Mouse (Mus musculus) hindbrain, postnatal 0 days (tissue): Measurements from ENCODE around the gene Brd3. TPM values are rescaled to one million over a fixed set of nuclear protein-coding genes. Genes with fewer than 3 reads are reported as not detected.
"Not testable (repeated sequence)": the region's sequence is repeated elsewhere in the genome, so short reads cannot be mapped to it uniquely, and the experiment has no call there.

Experiments
- ATAC-seq: fragments of 200-750 bp; cut with Nextera tagmentation; 2 replicates; pipeline ENCODE4 v1.8.0; 2017; ENCODE audit warnings: mild to moderate bottlenecking, moderate TSS enrichment, moderate library complexity
- DNase-seq: peaks from one replicate; pipeline ENCODE4 v3.0.0-alpha.2; 2015; ENCODE audit warnings: low spot score
- H3K27ac ChIP-seq: fragments of 300-500 bp; sonication (generic); 2 replicates; pipeline ENCODE4 v1.5.1; 2014; ENCODE audit warnings: mild to moderate bottlenecking
- H3K27me3 ChIP-seq: fragments of 300-500 bp; sonication (generic); 2 replicates; pipeline ENCODE4 v1.6.1; 2014; ENCODE audit warnings: low read length, mixed read lengths; ENCODE audit not compliant: insufficient read depth
- H3K36me3 ChIP-seq: fragments of 300-500 bp; sonication (generic); 2 replicates; pipeline ENCODE4 v1.6.1; 2014; ENCODE audit warnings: low read length, mixed read lengths; ENCODE audit not compliant: insufficient read depth
- H3K4me1 ChIP-seq: fragments of 300-500 bp; sonication (generic); 2 replicates; pipeline ENCODE4 v1.6.1; 2014; ENCODE audit warnings: antibody characterized with exemption, low read length, mixed read lengths; ENCODE audit not compliant: insufficient read depth
- H3K4me2 ChIP-seq: fragments of 300-500 bp; sonication (generic); 2 replicates; pipeline ENCODE4 v1.6.1; 2014; ENCODE audit warnings: low read depth, mild to moderate bottlenecking, low read length, moderate library complexity, mixed read lengths
- H3K4me3 ChIP-seq: fragments of 300-500 bp; sonication (generic); 2 replicates; pipeline ENCODE4 v1.5.1; 2014; ENCODE audit warnings: low read length
- H3K9ac ChIP-seq: fragments of 300-500 bp; sonication (generic); replicated peaks from 2 replicates; pipeline ENCODE4 v1.6.1; 2014; ENCODE audit warnings: mild to moderate bottlenecking, low read length, moderate library complexity, mixed read lengths
- H3K9me3 ChIP-seq: fragments of 300-500 bp; sonication (generic); 2 replicates; pipeline ENCODE4 v1.6.1; 2016; ENCODE audit warnings: low read length, mixed read lengths
- CTCF ChIP-seq: IDR thresholded peaks from 2 replicates; pipeline ENCODE4 v1.5.1; 2016; ENCODE audit warnings: antibody characterized with exemption, control low read depth, low read depth
- WGBS: fragments of 180-500 bp; shearing (Covaris S2); extraction: QIAGEN DNeasy Blood & Tissue Kit; methylation state at CpG from one replicate; pipeline ENCODE4 v1.1.7; 2014; 5-methylcytosine and 5-hydroxymethylcytosine counted together
- polyA plus RNA-seq: library from polyadenylated mRNA; unstranded; fragments of >200 nt; fragmentation: Nextera tagmentation; extraction: Ambion mirVana; gene quantifications from 2 replicates; pipeline ENCODE4 v1.2.1, GENCODE M21; 2015
- total RNA-seq: library from RNA; depleted of rRNA; stranded (reverse); fragments of >200 nt; gene quantifications from 2 replicates; pipeline ENCODE4 v1.2.3, GENCODE M21; 2014

Gene Brd3
- total and polyA plus RNA-seq, 2 experiments from 2014 or later, result 33.7 to 95.5 TPM

DNA sequence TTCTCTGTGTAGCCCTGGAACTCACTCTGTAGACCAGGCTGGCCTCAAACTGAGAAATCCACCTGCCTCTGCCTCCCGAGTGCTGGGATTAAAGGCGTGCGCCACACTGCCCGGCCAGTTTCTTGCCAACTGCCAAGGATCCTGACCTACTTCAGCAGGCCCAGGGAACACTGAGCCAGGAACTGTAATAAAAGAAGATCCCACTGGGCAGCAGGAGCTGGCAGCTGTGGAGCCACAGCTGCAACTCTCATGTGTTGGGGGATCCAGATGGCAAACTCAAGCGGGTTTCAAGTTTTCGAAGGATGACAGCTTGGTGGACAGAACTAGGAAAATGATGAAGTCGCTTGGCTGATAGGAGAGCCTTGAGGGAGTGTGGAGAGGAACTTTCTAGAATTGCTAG is 3.2 kb upstream of the Brd3 start:
- H3K27me3 ChIP-seq, result no peaks in the 10 kb centered on the region
- no peak for TF ChIP-seq CTCF
- no peak overlapping the region for H3K27ac ChIP-seq
- DNase-seq (no peak), ATAC-seq (no peak)
- no peak overlapping the region for H3K4me2 ChIP-seq
- no peak overlapping the region for H3K4me3 ChIP-seq
- H3K9me3 ChIP-seq, result no peaks in the 10 kb centered on the region
- no peak overlapping the region for H3K9ac ChIP-seq
- H3K4me1 ChIP-seq, result peaks cover 7% of the 10 kb centered on the region; the same call in 1 of the 2 replicates
- no peaks in the 10 kb centered on the region for H3K36me3 ChIP-seq
- WGBS, result 88% methylated on average over 7 of the region's 7 CpGs

DNA sequence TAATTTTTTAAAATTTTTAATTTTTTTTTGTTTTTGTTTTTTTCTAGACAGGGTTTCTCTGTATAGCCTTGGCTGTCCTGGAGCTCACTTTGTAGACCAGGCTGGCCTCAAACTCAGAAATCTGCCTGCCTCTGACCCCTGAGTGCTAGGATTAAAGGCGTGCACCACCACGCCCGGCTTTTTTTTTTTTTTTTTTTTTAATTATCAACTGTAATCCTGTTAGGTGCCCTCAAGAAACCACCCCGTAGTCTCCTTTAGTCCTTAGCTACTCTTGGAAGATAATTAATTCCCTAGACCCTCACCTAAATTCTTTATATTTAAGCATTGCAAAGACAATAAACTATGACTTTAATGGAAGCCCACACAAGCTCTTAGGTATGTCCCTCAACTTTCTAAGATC is 804 bp downstream of the Brd3 start:
- H3K36me3 ChIP-seq, DNase-seq, H3K4me1 ChIP-seq, H3K4me3 ChIP-seq, H3K9me3 ChIP-seq, H3K9ac ChIP-seq, H3K4me2 ChIP-seq, ATAC-seq, H3K27ac ChIP-seq, H3K27me3 ChIP-seq: not testable (repeated sequence)
- WGBS, result 86% methylated on average over 4 of the region's 4 CpGs

DNA sequence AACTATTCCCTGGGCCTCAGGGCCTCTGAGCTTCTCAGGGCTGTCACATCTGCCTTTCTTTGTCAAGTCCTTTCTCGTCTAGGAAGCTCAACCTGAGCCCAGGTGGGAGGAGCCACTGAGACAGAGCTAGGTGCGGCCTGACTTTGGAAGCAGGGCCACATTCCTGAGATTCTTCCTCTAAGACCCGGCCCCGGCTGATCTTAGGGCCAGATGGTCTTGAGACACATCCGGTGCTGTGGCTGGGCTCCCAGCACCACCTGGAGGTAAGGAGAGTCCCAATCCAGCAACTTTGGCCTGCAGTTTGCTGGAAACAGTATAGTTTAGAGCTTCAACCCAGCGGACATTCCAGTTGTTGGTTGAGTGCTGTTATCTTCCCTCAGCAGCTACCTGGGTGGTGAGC is 1.9 kb downstream of the Brd3 start:
- H3K27me3 ChIP-seq, result no peaks in the 10 kb centered on the region
- 14% methylated on average over 6 of the region's 6 CpGs for WGBS
- TF ChIP-seq CTCF, result no peak
- H3K4me2 ChIP-seq, result no peak overlapping the region
- no peaks in the 10 kb centered on the region for H3K36me3 ChIP-seq
- no peak overlapping the region for H3K27ac ChIP-seq
- ATAC-seq (no peak), DNase-seq (no peak)
- no peaks in the 10 kb centered on the region for H3K4me1 ChIP-seq
- H3K9ac ChIP-seq, result no peak overlapping the region
- no peaks in the 10 kb centered on the region for H3K9me3 ChIP-seq
- no peak overlapping the region for H3K4me3 ChIP-seq

DNA sequence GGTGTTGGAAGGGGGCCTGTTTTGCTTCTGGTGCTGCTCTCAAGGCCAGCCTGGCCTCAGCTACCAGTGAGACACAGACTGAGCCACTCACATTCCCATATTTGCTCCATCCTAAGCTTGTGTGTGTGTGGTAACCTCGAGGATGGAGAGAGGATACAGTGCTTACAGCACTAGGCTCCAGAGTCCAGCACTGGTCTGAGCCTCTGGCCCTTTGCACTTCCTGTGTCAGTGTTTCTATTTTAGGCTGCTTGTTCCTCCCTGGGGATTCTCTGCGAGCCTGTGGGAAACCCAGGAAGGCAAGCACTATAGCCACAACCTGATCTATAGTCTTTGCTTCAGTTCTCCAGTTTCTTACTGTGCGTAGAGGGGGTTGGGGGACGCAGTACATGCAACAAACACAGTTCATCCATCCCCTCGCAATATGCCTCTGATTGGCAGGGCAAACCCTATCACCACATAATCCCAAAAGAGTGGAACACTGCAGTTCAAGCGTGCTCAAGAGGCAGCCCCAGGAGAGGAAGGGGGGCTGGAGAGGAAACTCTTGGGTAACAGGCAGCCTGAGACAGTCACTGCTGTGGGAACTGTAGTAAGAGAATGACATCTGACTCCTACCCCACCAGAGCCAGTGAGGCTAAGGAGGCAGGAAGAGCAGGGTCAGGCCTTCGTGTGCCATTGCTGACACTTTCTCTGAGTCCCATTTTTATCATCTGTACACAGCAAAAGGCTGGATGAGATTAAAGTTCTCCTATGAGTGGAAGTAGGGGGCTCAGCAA is 3.2 kb downstream of the Brd3 start:
- Histone ChIP-seq H3K4me2 (no peak overlapping the region), H3K27ac (no peak overlapping the region), H3K36me3 (no peaks in the 10 kb centered on the region), H3K9ac (no peak overlapping the region), H3K4me3 (no peak overlapping the region), H3K4me1 (no peaks in the 10 kb centered on the region), H3K27me3 (no peaks in the 10 kb centered on the region), H3K9me3 (no peaks in the 10 kb centered on the region)
- no peak for TF ChIP-seq CTCF
- 70% methylated on average over 7 of the region's 7 CpGs for WGBS
- no peak for ATAC-seq
- no peak for DNase-seq

DNA sequence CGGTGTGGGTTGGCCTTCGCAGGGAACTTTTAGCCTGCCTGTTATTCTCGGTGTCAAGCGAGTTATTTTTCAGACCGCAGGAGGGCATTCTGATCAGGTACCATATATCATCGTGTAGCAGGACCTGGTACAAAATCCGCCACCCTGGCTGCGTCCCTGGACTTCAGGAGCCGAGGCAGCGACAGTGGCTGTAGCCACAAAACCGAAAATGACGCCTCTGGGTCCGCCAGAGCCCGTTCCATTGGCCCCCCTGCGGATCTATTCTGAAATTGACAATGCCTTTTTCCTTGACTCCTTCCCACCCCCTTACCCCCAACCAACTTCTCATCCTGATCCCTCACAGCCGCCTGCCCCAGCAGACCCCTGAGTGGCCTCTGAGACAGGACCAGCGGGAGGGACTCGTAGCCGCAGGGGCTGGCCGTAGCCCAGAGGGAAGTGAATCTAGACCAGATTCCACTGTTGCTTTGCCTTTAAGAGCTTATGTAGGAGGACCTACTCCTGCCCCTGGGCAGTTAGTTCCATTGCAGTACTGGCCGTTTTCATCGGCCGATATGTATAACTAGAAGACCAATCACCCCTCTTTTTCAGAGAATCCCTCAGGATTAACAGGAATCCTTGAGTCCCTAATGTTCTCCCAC is 11.0 kb downstream of the Brd3 start:
- peak overlapping the region; percentile 29; the same call in 1 of the 2 replicates for H3K9ac ChIP-seq
- DNase-seq (peak; percentile 67), ATAC-seq (no peak)
- WGBS, result 15% methylated on average over 23 of the region's 23 CpGs
- H3K4me1 ChIP-seq, result no peaks in the 10 kb centered on the region
- no peaks in the 10 kb centered on the region for H3K36me3 ChIP-seq
- TF ChIP-seq CTCF, result no peak; the same call in 1 of the 2 replicates
- H3K4me2 ChIP-seq, result peak overlapping the region; percentile 63
- no peaks in the 10 kb centered on the region for H3K27me3 ChIP-seq
- peak overlapping the region; percentile 31 for H3K4me3 ChIP-seq
- H3K9me3 ChIP-seq, result no peaks in the 10 kb centered on the region
- no peak overlapping the region for H3K27ac ChIP-seq

DNA sequence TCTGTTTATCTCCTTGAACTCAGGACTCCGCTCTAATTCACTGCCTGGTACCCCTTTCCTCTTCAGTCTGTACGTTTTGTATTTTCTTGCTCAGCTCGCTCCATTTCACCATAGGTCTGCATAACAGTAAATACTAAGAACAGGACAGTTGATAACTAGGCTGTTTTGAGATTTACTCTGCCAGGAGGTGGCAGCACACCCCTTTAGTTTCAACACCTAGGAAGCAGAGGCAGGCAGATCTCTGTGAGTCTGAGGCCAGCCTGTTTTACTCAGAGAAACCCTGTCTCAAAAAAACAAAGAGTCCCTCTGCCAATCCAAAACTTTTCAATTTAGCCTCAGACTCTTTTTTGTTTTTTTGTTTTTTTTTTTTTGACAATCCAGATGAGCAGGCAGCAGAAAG is 13.5 kb downstream of the Brd3 start:
- ATAC-seq (no peak), DNase-seq (no peak)
- no peak overlapping the region for H3K27ac ChIP-seq
- TF ChIP-seq CTCF, result no peak
- no peaks in the 10 kb centered on the region for H3K27me3 ChIP-seq
- no peak overlapping the region for H3K9ac ChIP-seq
- H3K9me3 ChIP-seq, result no peaks in the 10 kb centered on the region
- H3K4me2 ChIP-seq, result no peak overlapping the region
- 93% methylated on average over 3 of the region's 3 CpGs for WGBS
- no peaks in the 10 kb centered on the region for H3K36me3 ChIP-seq
- H3K4me3 ChIP-seq, result no peak overlapping the region
- no peaks in the 10 kb centered on the region for H3K4me1 ChIP-seq

DNA sequence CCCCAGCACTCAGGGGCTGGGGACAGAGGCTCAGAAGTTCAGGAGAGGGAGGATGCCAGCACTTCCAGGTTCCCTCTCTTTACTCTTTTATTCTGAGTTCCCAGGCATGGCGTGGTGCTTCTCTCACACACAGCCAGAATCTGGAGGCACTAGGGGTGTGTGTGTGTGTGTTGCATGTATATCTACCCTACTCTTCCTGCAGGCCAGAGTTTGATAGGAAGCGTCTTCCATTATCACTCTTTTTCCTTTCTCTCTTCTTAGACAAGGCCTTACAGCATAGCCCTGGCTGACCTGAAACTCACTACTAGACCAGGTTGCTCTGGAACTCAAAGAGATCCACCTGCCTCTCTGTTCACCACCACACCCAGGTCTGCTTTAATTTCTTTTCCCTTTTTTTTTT is 16.5 kb downstream of the Brd3 start:
- no peak overlapping the region for H3K27ac ChIP-seq
- no peaks in the 10 kb centered on the region for H3K27me3 ChIP-seq
- no peak overlapping the region for H3K9ac ChIP-seq
- DNase-seq, result no peak
- no peaks in the 10 kb centered on the region for H3K36me3 ChIP-seq
- H3K4me2 ChIP-seq, result no peak overlapping the region
- no peaks in the 10 kb centered on the region for H3K9me3 ChIP-seq
- H3K4me3 ChIP-seq, result no peak overlapping the region
- H3K4me1 ChIP-seq, result no peaks in the 10 kb centered on the region
- 84% methylated on average over 2 of the region's 2 CpGs for WGBS
- no peak for ATAC-seq
- TF ChIP-seq CTCF, result no peak
